Mouse (Mus musculus) liver, embryonic 12.5 days (tissue): ENCODE measurements around the gene Psd. TPM values are rescaled to one million over a fixed set of nuclear protein-coding genes. Genes with fewer than 3 reads are reported as not detected.
A peak's percentile ranks its signal among the peaks of the same experiment; 100 is the strongest.

Experiments
- ATAC-seq: fragments of 200-750 bp; cut with Nextera tagmentation; 2 replicates; pipeline ENCODE4 v1.8.0; 2017; ENCODE audit warnings: moderate number of reproducible peaks, mild to moderate bottlenecking, moderate library complexity
- H3K27ac ChIP-seq: fragments of 300-500 bp; sonication (generic); 2 replicates; pipeline ENCODE4 v1.5.1; 2016; ENCODE audit warnings: mild to moderate bottlenecking
- H3K27me3 ChIP-seq: fragments of 300-500 bp; sonication (generic); replicated peaks from 2 replicates; pipeline ENCODE4 v1.6.1; 2016; ENCODE audit warnings: mild to moderate bottlenecking, moderate library complexity
- H3K36me3 ChIP-seq: fragments of 300-500 bp; sonication (generic); 2 replicates; pipeline ENCODE4 v1.6.1; 2016; ENCODE audit warnings: mild to moderate bottlenecking, moderate library complexity
- H3K4me1 ChIP-seq: fragments of 300-500 bp; sonication (generic); 2 replicates; pipeline ENCODE4 v1.6.1; 2016
- H3K4me2 ChIP-seq: fragments of 300-500 bp; sonication (generic); 2 replicates; pipeline ENCODE4 v1.6.1; 2016; ENCODE audit warnings: mild to moderate bottlenecking, moderate library complexity
- H3K4me3 ChIP-seq: fragments of 300-500 bp; sonication (generic); 2 replicates; pipeline ENCODE4 v1.5.1; 2016; ENCODE audit warnings: mild to moderate bottlenecking, moderate library complexity
- H3K9ac ChIP-seq: fragments of 300-500 bp; sonication (generic); 2 replicates; pipeline ENCODE4 v1.6.1; 2016; ENCODE audit warnings: mild to moderate bottlenecking, moderate library complexity
- H3K9me3 ChIP-seq: fragments of 300-500 bp; sonication (generic); replicated peaks from 2 replicates; pipeline ENCODE4 v1.6.1; 2016; ENCODE audit warnings: mild to moderate bottlenecking, moderate library complexity
- WGBS: fragments of 180-500 bp; shearing (Covaris S2); methylation state at CpG from one replicate; pipeline ENCODE4 v1.1.7; 2016; ENCODE audit not compliant: insufficient replicate concordance; 5-methylcytosine and 5-hydroxymethylcytosine counted together
- polyA plus RNA-seq: library from polyadenylated mRNA; unstranded; fragments of >200 nt; fragmentation: Nextera tagmentation; extraction: Ambion mirVana; gene quantifications from 2 replicates; pipeline ENCODE4 v1.2.1, GENCODE M21; 2016

Psd gene
- polyA plus RNA-seq, 1 experiment from 2014 or later: 11.3 TPM

GRCm38 (mm10) chr19:46356701-46357138 lies 29.8 kb upstream of the Psd start:
- Histone ChIP-seq H3K4me3 (peak overlapping the region; percentile 65), H3K36me3 (0 out of 2 replicates have a peak, but pooled peaks cover 3% of the 10 kb centered on the region), H3K27ac (peak overlapping the region; percentile 70; the same call in 1 of the 2 replicates), H3K4me2 (peak overlapping the region; percentile 84), H3K9ac (peak overlapping the region; percentile 66), H3K9me3 (no peaks in the 10 kb centered on the region), H3K4me1 (peaks cover 40% of the 10 kb centered on the region), H3K27me3 (peaks cover 8% of the 10 kb centered on the region; the same call in 1 of the 2 replicates)
- peak; percentile 88 for ATAC-seq
- WGBS: under 1% methylated on average over 29 of the region's 29 CpGs

- 50% methylated on average over 10 of the region's 10 CpGs for WGBS
These were observed 23.4 kb upstream of the Psd start, which contains the start of gene 2310034G01Rik for GRCm38 (mm10) chr19:46350168-46350932. 2310034G01Rik (minus strand) TSS chr19:46350302.

GRCm38 (mm10) chr19:46349550-46349949 lies 22.6 kb upstream of the Psd start:
- H3K27me3 ChIP-seq: peaks cover 47% of the 10 kb centered on the region

More at GRCm38 (mm10) chr19:46350168-46350932, 23.4 kb upstream of the Psd start, which contains the start of gene 2310034G01Rik:
- H3K4me3 ChIP-seq: peak within 1 kb of the TSS; percentile 71
- no peaks in the 10 kb centered on the region for H3K36me3 ChIP-seq
- peak within 1 kb of the TSS; percentile 73 for H3K9ac ChIP-seq
- H3K4me2 ChIP-seq: peak within 1 kb of the TSS; percentile 97
- H3K27ac ChIP-seq: peak within 1 kb of the TSS; percentile 63; the same call in 1 of the 2 replicates
- ATAC-seq: no peak
- H3K27me3 ChIP-seq: peaks cover 47% of the 10 kb centered on the region
- no peaks in the 10 kb centered on the region for H3K9me3 ChIP-seq
- peaks cover 44% of the 10 kb centered on the region for H3K4me1 ChIP-seq

GRCm38 (mm10) chr19:46348761-46349458 lies 22.0 kb upstream of the Psd start:
- 1% methylated on average over 78 of the region's 78 CpGs for WGBS
- Histone ChIP-seq H3K36me3 (no peaks in the 10 kb centered on the region), H3K4me1 (peaks cover 58% of the 10 kb centered on the region), H3K27me3 (peaks cover 47% of the 10 kb centered on the region), H3K9me3 (no peaks in the 10 kb centered on the region), H3K4me3 (peak overlapping the region; percentile 71), H3K27ac (peak overlapping the region; percentile 63; the same call in 1 of the 2 replicates), H3K4me2 (peak overlapping the region; percentile 97), H3K9ac (peak overlapping the region; percentile 73)
- ATAC-seq: peak; percentile 46

More at GRCm38 (mm10) chr19:46349550-46349949, 22.6 kb upstream of the Psd start:
- Histone ChIP-seq H3K4me1 (peaks cover 52% of the 10 kb centered on the region), H3K36me3 (no peaks in the 10 kb centered on the region), H3K27ac (no peak overlapping the region), H3K9me3 (no peaks in the 10 kb centered on the region), H3K9ac (peak overlapping the region; percentile 73; the same call in 1 of the 2 replicates), H3K4me2 (peak overlapping the region; percentile 97), H3K4me3 (peak overlapping the region; percentile 71)
- WGBS: 43% methylated on average over 6 of the region's 6 CpGs
- ATAC-seq: no peak

- Histone ChIP-seq H3K27ac (peak overlapping the region; percentile 63; the same call in 1 of the 2 replicates), H3K27me3 (peaks cover 47% of the 10 kb centered on the region), H3K36me3 (no peaks in the 10 kb centered on the region), H3K4me2 (peak overlapping the region; percentile 97), H3K9me3 (no peaks in the 10 kb centered on the region), H3K4me3 (peak overlapping the region; percentile 71), H3K9ac (peak overlapping the region; percentile 73), H3K4me1 (peaks cover 63% of the 10 kb centered on the region)
- no peak for ATAC-seq
- WGBS: 28% methylated on average over 14 of the region's 14 CpGs
These were observed 21.1 kb upstream of the Psd start for GRCm38 (mm10) chr19:46347936-46348668.

- no peak overlapping the region for H3K4me3 ChIP-seq
- H3K27me3 ChIP-seq: peaks cover 47% of the 10 kb centered on the region
- no peak for ATAC-seq
- peaks cover 58% of the 10 kb centered on the region for H3K4me1 ChIP-seq
- 86% methylated on average over 1 of the region's 1 CpGs for WGBS
- H3K4me2 ChIP-seq: no peak overlapping the region
- no peak overlapping the region for H3K9ac ChIP-seq
- H3K27ac ChIP-seq: no peak overlapping the region
- H3K9me3 ChIP-seq: no peaks in the 10 kb centered on the region
- H3K36me3 ChIP-seq: no peaks in the 10 kb centered on the region
These were observed 20.2 kb upstream of the Psd start for GRCm38 (mm10) chr19:46347146-46347545.

- H3K27ac ChIP-seq: no peak overlapping the region
- H3K4me1 ChIP-seq: peaks cover 65% of the 10 kb centered on the region
- 31% methylated on average over 7 of the region's 7 CpGs for WGBS
- H3K4me2 ChIP-seq: no peak overlapping the region
- peaks cover 31% of the 10 kb centered on the region for H3K27me3 ChIP-seq
- H3K36me3 ChIP-seq: no peaks in the 10 kb centered on the region
- no peak overlapping the region for H3K9ac ChIP-seq
- no peak for ATAC-seq
- H3K9me3 ChIP-seq: no peaks in the 10 kb centered on the region
- H3K4me3 ChIP-seq: no peak overlapping the region
These were observed 17.9 kb upstream of the Psd start for GRCm38 (mm10) chr19:46344710-46345419.

- peak overlapping the region; percentile 27; the same call in 1 of the 2 replicates for H3K9ac ChIP-seq
- ATAC-seq: no peak
These were observed 12.5 kb upstream of the Psd start for GRCm38 (mm10) chr19:46339287-46339971.

GRCm38 (mm10) chr19:46338942-46339286 lies 12.0 kb upstream of the Psd start:
- no peak; the same call in none of the 2 replicates for ATAC-seq
- Histone ChIP-seq H3K4me2 (peak overlapping the region; percentile 87), H3K27ac (peak overlapping the region; percentile 72), H3K9me3 (no peaks in the 10 kb centered on the region), H3K4me3 (peak overlapping the region; percentile 66), H3K27me3 (peaks cover 9% of the 10 kb centered on the region), H3K4me1 (peaks cover 43% of the 10 kb centered on the region), H3K36me3 (no peaks in the 10 kb centered on the region; the same call in 1 of the 2 replicates), H3K9ac (peak overlapping the region; percentile 27; the same call in 1 of the 2 replicates)
- 15% methylated on average over 6 of the region's 6 CpGs for WGBS

More at GRCm38 (mm10) chr19:46339287-46339971, 12.5 kb upstream of the Psd start:
- Histone ChIP-seq H3K4me1 (peaks cover 48% of the 10 kb centered on the region), H3K36me3 (no peaks in the 10 kb centered on the region; the same call in 1 of the 2 replicates), H3K27ac (peak overlapping the region; percentile 72), H3K4me3 (peak overlapping the region; percentile 66), H3K4me2 (peak overlapping the region; percentile 87), H3K27me3 (peaks cover 9% of the 10 kb centered on the region), H3K9me3 (no peaks in the 10 kb centered on the region)
- 48% methylated on average over 7 of the region's 7 CpGs for WGBS

- peak within 1 kb of the TSS; percentile 87 for H3K4me2 ChIP-seq
- H3K27ac ChIP-seq: peak within 1 kb of the TSS; percentile 72
- peak within 1 kb of the TSS; percentile 66 for H3K4me3 ChIP-seq
- ATAC-seq: peak; percentile 86
- peaks cover 38% of the 10 kb centered on the region for H3K4me1 ChIP-seq
- H3K27me3 ChIP-seq: peaks cover 9% of the 10 kb centered on the region
- H3K9ac ChIP-seq: peak within 1 kb of the TSS; percentile 82
- under 1% methylated on average over 31 of the region's 31 CpGs for WGBS
- H3K9me3 ChIP-seq: no peaks in the 10 kb centered on the region
- H3K36me3 ChIP-seq: no peaks in the 10 kb centered on the region; the same call in 1 of the 2 replicates
These were observed 11.5 kb upstream of the Psd start, which contains the start of gene Cuedc2 for GRCm38 (mm10) chr19:46338331-46338936. Cuedc2 (minus strand) TSS chr19:46338702.
